Mouse (Mus musculus) stomach, postnatal 0 days (tissue): ENCODE results near the gene Rims3. TPM values are rescaled to one million over a fixed set of nuclear protein-coding genes. Genes with fewer than 3 reads are reported as not detected.

Source experiments
- ATAC-seq: fragments of 200-750 bp; cut with Nextera tagmentation; 2 replicates; pipeline ENCODE4 v1.8.0; 2017; ENCODE audit not compliant: low FRiP score, low TSS enrichment
- DNase-seq: peaks from one replicate; pipeline ENCODE4 v3.0.0-alpha.2; 2016; ENCODE audit warnings: low spot score
- H3K27ac ChIP-seq: fragments of 300-500 bp; sonication (generic); replicated peaks from 2 replicates; pipeline ENCODE4 v1.5.1; 2014; ENCODE audit warnings: mild to moderate bottlenecking, control low read depth
- H3K27me3 ChIP-seq: fragments of 300-500 bp; sonication (generic); 2 replicates; pipeline ENCODE4 v1.6.1; 2014; ENCODE audit warnings: low read length; ENCODE audit not compliant: control insufficient read depth, insufficient read depth
- H3K36me3 ChIP-seq: fragments of 300-500 bp; sonication (generic); 2 replicates; pipeline ENCODE4 v1.6.1; 2014; ENCODE audit warnings: low read length, mixed read lengths; ENCODE audit not compliant: control insufficient read depth, insufficient read depth
- H3K4me1 ChIP-seq: fragments of 300-500 bp; sonication (generic); replicated peaks from 2 replicates; pipeline ENCODE4 v1.6.1; 2014; ENCODE audit warnings: antibody characterized with exemption; ENCODE audit not compliant: control insufficient read depth, insufficient read depth
- H3K4me2 ChIP-seq: fragments of 300-500 bp; sonication (generic); replicated peaks from 2 replicates; pipeline ENCODE4 v1.6.1; 2014; ENCODE audit warnings: low read depth, mild to moderate bottlenecking, control low read depth, moderate library complexity
- H3K4me3 ChIP-seq: fragments of 300-500 bp; sonication (generic); 2 replicates; pipeline ENCODE4 v1.5.1; 2014; ENCODE audit warnings: low read depth, low read length, control low read depth
- H3K9ac ChIP-seq: fragments of 300-500 bp; sonication (generic); 2 replicates; pipeline ENCODE4 v1.6.1; 2014; ENCODE audit warnings: mild to moderate bottlenecking, low read length, control low read depth, mixed read lengths
- H3K9me3 ChIP-seq: fragments of 300-500 bp; sonication (generic); 2 replicates; pipeline ENCODE4 v1.6.1; 2016; ENCODE audit warnings: low read length; ENCODE audit not compliant: control insufficient read depth
- CTCF ChIP-seq: IDR thresholded peaks from 2 replicates; pipeline ENCODE4 v1.5.1; 2016; ENCODE audit warnings: antibody characterized with exemption, low read depth, mild to moderate bottlenecking, moderate library complexity
- EP300 ChIP-seq: optimal IDR thresholded peaks from 2 replicates; pipeline ENCODE3; 2016; ENCODE audit warnings: antibody characterized with exemption
- WGBS: fragments of 180-500 bp; shearing (Covaris S2); extraction: QIAGEN DNeasy Blood & Tissue Kit; methylation state at CpG from one replicate; pipeline ENCODE4 v1.1.7; 2014; 5-methylcytosine and 5-hydroxymethylcytosine counted together
- polyA plus RNA-seq: library from polyadenylated mRNA; unstranded; fragments of >200 nt; fragmentation: Nextera tagmentation; extraction: Ambion mirVana; gene quantifications from 2 replicates; pipeline ENCODE4 v1.2.1, GENCODE M21; 2015

The Rims3 gene
- polyA plus RNA-seq, 1 experiment from 2014 or later, result 0.70 TPM

- 53% methylated on average over 5 of the region's 5 CpGs for WGBS
- no peak for DNase-seq
- no peaks in the 10 kb centered on the region for H3K9me3 ChIP-seq
- H3K27ac ChIP-seq, result no peak overlapping the region
- no peaks in the 10 kb centered on the region for H3K36me3 ChIP-seq
- ATAC-seq, result no peak
- H3K4me2 ChIP-seq, result no peak overlapping the region
- no peaks in the 10 kb centered on the region for H3K4me1 ChIP-seq
- H3K27me3 ChIP-seq, result no peaks in the 10 kb centered on the region
- TF ChIP-seq EP300, result no peak
- TF ChIP-seq CTCF, result no peak
- H3K9ac ChIP-seq, result no peak overlapping the region
- H3K4me3 ChIP-seq, result no peak overlapping the region
Measured at GRCm38 (mm10) chr4:120882002-120882625, 27.5 kb downstream of the Rims3 start.

GRCm38 (mm10) chr4:120885208-120886120, 30.8 kb downstream of the Rims3 start:
- TF ChIP-seq EP300 (no peak), CTCF (no peak)
- H3K4me3 ChIP-seq, result no peak overlapping the region
- no peak overlapping the region for H3K4me2 ChIP-seq
- no peaks in the 10 kb centered on the region for H3K4me1 ChIP-seq
- H3K27ac ChIP-seq, result no peak overlapping the region
- H3K36me3 ChIP-seq, result no peaks in the 10 kb centered on the region
- ATAC-seq (no peak), DNase-seq (no peak)
- 31% methylated on average over 13 of the region's 13 CpGs for WGBS
- no peak overlapping the region for H3K9ac ChIP-seq
- no peaks in the 10 kb centered on the region for H3K27me3 ChIP-seq
- H3K9me3 ChIP-seq, result no peaks in the 10 kb centered on the region

GRCm38 (mm10) chr4:120886131-120886530, 31.5 kb downstream of the Rims3 start:
- DNase-seq (no peak), ATAC-seq (no peak)
- Histone ChIP-seq H3K27ac (no peak overlapping the region), H3K9me3 (no peaks in the 10 kb centered on the region), H3K9ac (no peak overlapping the region), H3K4me2 (no peak overlapping the region), H3K27me3 (no peaks in the 10 kb centered on the region), H3K4me1 (no peaks in the 10 kb centered on the region), H3K4me3 (no peak overlapping the region), H3K36me3 (no peaks in the 10 kb centered on the region)
- 22% methylated on average over 4 of the region's 4 CpGs for WGBS
- no peak for TF ChIP-seq CTCF
- no peak for TF ChIP-seq EP300

GRCm38 (mm10) chr4:120886811-120887210, 32.2 kb downstream of the Rims3 start:
- Histone ChIP-seq H3K4me3 (no peak overlapping the region), H3K4me1 (no peaks in the 10 kb centered on the region), H3K9ac (no peak overlapping the region), H3K36me3 (no peaks in the 10 kb centered on the region), H3K27ac (no peak overlapping the region), H3K9me3 (no peaks in the 10 kb centered on the region), H3K4me2 (no peak overlapping the region), H3K27me3 (no peaks in the 10 kb centered on the region)
- DNase-seq (no peak), ATAC-seq (no peak)
- WGBS, result 59% methylated on average over 5 of the region's 5 CpGs
- TF ChIP-seq CTCF (no peak), EP300 (no peak)

GRCm38 (mm10) chr4:120887381-120888112, 32.9 kb downstream of the Rims3 start:
- DNase-seq (peak; percentile 59), ATAC-seq (peak; percentile 22; the same call in 1 of the 2 replicates)
- H3K9ac ChIP-seq, result no peak overlapping the region
- 34% methylated on average over 8 of the region's 8 CpGs for WGBS
- TF ChIP-seq EP300, result no peak
- TF ChIP-seq CTCF, result peak; percentile 77
- H3K36me3 ChIP-seq, result no peaks in the 10 kb centered on the region
- H3K4me3 ChIP-seq, result no peak overlapping the region
- no peaks in the 10 kb centered on the region for H3K27me3 ChIP-seq
- H3K9me3 ChIP-seq, result no peaks in the 10 kb centered on the region
- H3K4me2 ChIP-seq, result no peak overlapping the region
- H3K27ac ChIP-seq, result no peak overlapping the region
- no peaks in the 10 kb centered on the region for H3K4me1 ChIP-seq
